Mouse (Mus musculus) right cerebral cortex, adult 2 months (tissue): ENCODE results near the gene Micu1.
A peak's percentile ranks its signal among the peaks of the same experiment; 100 is the strongest.

Experiments
- DNase-seq, 2 experiments: peaks; one replicate each; pipeline ENCODE4 v3.0.0; 2021 to 2022; ENCODE audit warnings: low spot score in 2 of 2

Gene Micu1

GRCm38 (mm10) chr10:59902606-59902990, 200.3 kb downstream of the Micu1 start:
- no peak for DNase-seq

GRCm38 (mm10) chr10:59903170-59903569, 200.9 kb downstream of the Micu1 start:
- no peak for DNase-seq

GRCm38 (mm10) chr10:59907080-59907609, 204.9 kb downstream of the Micu1 start:
- DNase-seq = no peak

DNA sequence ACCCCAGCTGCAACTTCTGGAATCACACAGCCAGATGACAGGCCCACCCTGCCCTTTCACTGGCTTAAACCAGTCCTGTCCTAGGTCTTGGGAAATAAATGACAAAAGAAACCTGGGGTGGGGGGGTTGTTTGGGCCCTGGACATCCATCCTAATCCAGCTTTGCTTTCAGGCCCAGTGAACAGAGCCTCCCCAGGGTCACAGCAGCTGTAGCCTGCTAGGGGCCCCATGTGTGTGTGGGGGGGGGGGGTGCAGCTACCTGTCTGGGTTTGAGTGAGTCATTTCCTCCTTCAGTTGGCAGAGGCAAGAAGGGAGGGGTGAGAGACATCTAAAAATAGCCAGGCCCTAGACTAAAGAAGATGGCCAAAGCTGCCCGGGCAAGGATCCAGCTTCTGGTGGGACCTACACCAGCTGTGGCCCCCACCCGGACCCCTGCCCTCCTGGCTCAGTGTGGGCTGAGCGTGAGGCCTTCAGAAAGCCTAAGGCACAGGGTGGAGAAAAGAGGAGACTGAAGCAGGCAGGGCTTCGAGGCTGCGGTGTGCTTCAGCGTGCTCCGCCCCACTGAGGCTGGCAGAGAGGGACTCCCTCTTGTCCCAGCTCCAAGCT, 205.5 kb downstream of the Micu1 start:
- peak in 1 of 2 experiments; percentile 14 for DNase-seq

GRCm38 (mm10) chr10:59908776-59909315, 206.6 kb downstream of the Micu1 start:
- no peak for DNase-seq

DNA sequence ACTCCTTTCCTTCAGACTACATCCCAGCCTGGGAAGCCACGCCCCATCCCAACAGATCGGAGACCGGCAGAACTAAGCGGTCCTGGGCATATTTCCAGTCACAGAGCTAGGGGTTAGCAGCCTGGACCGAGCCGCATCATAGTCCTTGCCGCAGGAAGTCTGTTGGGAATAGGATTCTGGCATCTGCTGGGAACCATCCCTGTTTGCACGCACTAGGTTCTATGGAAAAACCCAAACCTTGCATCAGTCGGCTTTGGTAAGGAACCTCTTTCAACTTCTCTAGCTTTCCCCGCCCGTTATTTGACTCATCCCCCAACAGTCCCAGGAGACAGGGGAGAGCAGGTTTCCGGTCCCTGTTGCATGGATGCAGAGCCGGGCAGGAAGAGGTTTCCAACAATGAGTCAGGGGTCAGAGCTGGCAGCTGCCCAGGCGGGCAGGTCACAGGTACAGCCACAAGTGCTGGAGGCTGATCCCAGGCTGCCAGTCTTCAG, 207.1 kb downstream of the Micu1 start:
- no peak for DNase-seq

DNA sequence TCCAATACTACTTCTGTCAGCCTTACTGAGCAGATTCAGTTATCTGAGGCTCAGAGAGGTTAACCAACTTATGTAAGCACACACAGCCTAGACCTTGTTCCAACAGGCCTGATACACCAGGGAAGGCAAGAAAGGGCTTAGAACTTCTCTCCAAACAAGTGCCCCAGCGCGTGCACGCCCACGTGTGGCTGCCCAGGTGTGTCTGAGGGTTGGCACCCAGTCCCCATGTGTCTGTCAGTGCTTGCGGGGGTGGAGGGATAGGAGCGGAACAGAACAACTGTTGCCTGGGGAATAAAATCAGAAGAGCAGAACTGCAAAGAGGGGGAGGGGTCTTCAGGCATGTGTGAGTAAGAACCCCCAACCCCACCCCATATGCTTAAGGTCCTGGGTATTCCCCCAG, 208.8 kb downstream of the Micu1 start:
- DNase-seq = no peak

DNA sequence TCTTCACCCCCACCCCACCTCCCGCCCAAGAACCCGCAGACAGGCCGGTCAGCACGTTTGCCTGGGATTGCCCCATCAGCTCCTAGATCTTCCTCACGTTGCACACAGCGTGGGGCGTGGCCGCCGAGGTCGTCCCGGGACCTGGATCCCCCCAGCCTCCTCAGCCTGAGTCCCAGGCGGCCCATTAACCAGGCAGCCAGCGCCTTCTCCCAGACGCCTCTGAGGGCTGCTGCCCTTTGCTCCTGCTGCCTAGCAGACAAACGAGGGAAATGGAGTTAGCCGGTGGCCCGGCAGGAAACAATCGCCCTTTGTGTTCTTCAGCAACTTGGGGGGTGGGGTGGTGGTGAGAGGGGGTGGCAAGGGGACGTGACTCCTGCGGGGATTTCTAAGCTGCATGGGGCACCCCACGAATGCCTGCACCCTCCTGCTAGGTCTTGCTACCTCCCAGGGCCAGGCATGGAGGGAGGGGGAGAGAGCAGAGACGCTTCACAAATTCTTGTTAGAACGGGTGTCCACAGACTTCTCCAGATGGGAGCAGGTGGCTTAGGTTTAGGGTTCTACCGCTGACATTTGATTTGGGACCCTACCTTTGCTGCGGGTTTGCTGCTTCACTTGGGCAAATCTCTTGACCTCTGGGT, 209.4 kb downstream of the Micu1 start:
- DNase-seq = no peak
